Mouse (Mus musculus) neural tube, embryonic 11.5 days (tissue): ENCODE data around the gene Fyn. TPM values are rescaled to one million over a fixed set of nuclear protein-coding genes. Genes with fewer than 3 reads are reported as not detected.
A peak's percentile ranks its signal among the peaks of the same experiment; 100 is the strongest.

Experiments
- ATAC-seq: fragments of 200-750 bp; cut with Nextera tagmentation; 2 replicates; pipeline ENCODE4 v1.8.0; 2017; ENCODE audit warnings: moderate number of reproducible peaks, mild to moderate bottlenecking, moderate TSS enrichment, moderate library complexity; ENCODE audit not compliant: insufficient read depth, low FRiP score, low TSS enrichment
- DNase-seq: peaks from one replicate; pipeline ENCODE4 v3.0.0-alpha.2; 2015; ENCODE audit warnings: low spot score
- H3K27ac ChIP-seq: fragments of 300-500 bp; sonication (generic); 2 replicates; pipeline ENCODE4 v1.5.1; 2014; ENCODE audit warnings: low read depth, mild to moderate bottlenecking, low read length
- H3K27me3 ChIP-seq: fragments of 300-500 bp; sonication (generic); 2 replicates; pipeline ENCODE4 v1.6.1; 2014; ENCODE audit warnings: mild to moderate bottlenecking, low read length, mixed read lengths; ENCODE audit not compliant: control insufficient read depth, insufficient read depth
- H3K36me3 ChIP-seq: fragments of 300-500 bp; sonication (generic); 2 replicates; pipeline ENCODE4 v1.6.1; 2014; ENCODE audit warnings: mild to moderate bottlenecking, low read length, moderate library complexity, mixed read lengths; ENCODE audit not compliant: control insufficient read depth, insufficient read depth
- H3K4me1 ChIP-seq: fragments of 300-500 bp; sonication (generic); 2 replicates; pipeline ENCODE4 v1.6.1; 2014; ENCODE audit warnings: low read length, mixed read lengths; ENCODE audit not compliant: control insufficient read depth, insufficient read depth
- H3K4me2 ChIP-seq: fragments of 300-500 bp; sonication (generic); 2 replicates; pipeline ENCODE4 v1.6.1; 2014; ENCODE audit warnings: low read depth, mild to moderate bottlenecking, moderate library complexity
- H3K4me3 ChIP-seq: fragments of 300-500 bp; sonication (generic); 2 replicates; pipeline ENCODE4 v1.5.1; 2014; ENCODE audit warnings: low read depth, low read length
- H3K9ac ChIP-seq: fragments of 300-500 bp; sonication (generic); 2 replicates; pipeline ENCODE4 v1.6.1; 2014; ENCODE audit warnings: mild to moderate bottlenecking, low read length
- H3K9me3 ChIP-seq: fragments of 300-500 bp; sonication (generic); 2 replicates; pipeline ENCODE4 v1.6.1; 2016; ENCODE audit warnings: low read length; ENCODE audit not compliant: control insufficient read depth
- WGBS: fragments of 180-500 bp; shearing (Covaris S2); extraction: QIAGEN DNeasy Blood & Tissue Kit; methylation state at CpG from one replicate; pipeline ENCODE4 v1.1.7; 2014; 5-methylcytosine and 5-hydroxymethylcytosine counted together
- polyA plus RNA-seq: library from polyadenylated mRNA; unstranded; fragments of >200 nt; fragmentation: Nextera tagmentation; extraction: Ambion mirVana; gene quantifications from 2 replicates; pipeline ENCODE4 v1.2.1, GENCODE M21; 2014

Fyn gene
- polyA plus RNA-seq, 1 experiment from 2014 or later, result 66.0 TPM

DNA sequence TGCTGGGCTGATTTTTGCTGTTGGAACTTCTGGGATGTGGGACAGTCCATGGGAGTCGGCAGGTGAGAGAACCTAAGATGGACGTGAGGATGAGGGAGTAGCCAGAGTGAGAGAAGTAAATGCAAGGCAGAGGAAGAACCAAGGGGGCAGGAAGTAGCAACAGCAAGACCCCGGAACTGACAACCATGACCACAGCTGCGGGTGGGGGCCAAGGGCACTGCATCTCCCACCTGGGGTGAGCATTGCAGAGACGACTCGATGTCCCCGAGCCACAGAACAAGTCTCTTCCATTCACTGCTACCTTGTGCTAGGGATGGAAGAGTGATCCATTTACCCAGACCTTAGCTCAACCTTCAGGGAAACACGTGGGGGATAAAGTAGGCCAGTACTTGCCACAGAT is 146.3 kb downstream of the Fyn start:
- no peaks in the 10 kb centered on the region for H3K9me3 ChIP-seq
- H3K4me2 ChIP-seq, result no peak overlapping the region
- no peak overlapping the region for H3K4me3 ChIP-seq
- no peak overlapping the region for H3K9ac ChIP-seq
- peaks cover 18% of the 10 kb centered on the region for H3K4me1 ChIP-seq
- no peak for ATAC-seq
- no peak for DNase-seq
- 95% methylated on average over 8 of the region's 8 CpGs for WGBS
- peaks cover 12% of the 10 kb centered on the region for H3K36me3 ChIP-seq
- no peak overlapping the region for H3K27ac ChIP-seq
- H3K27me3 ChIP-seq, result no peaks in the 10 kb centered on the region

DNA sequence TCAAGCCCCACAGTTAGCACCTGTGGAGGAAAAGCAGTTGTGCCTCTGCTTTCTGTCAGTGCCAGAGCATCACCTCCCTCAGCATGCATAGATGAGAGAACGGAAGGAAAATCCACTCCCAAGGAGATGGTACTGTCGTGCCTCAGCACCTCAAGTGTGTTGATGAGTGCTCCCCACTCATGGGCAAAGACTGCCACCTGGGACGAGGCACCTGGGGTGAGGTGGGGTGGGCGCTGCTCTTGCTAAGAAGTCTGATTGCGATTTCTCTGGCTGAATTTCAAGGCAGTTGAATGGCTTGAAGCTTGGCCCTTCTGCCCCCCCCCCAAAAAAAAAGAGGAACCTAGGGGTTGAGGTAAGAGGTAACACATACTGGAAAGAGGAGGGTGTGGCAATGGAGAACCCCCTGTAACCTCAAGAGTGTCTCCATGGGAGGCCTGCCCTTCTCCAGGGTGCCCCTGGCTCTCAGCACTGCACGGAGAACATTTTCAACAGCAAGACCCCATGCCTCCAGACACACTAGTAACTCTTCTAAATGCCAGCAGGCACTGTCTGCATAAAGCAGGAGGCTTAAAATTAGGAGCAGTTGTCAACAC is 148.0 kb downstream of the Fyn start:
- no peak for DNase-seq
- no peak for ATAC-seq
- peaks cover 12% of the 10 kb centered on the region for H3K4me1 ChIP-seq
- H3K36me3 ChIP-seq, result peaks cover 12% of the 10 kb centered on the region
- 81% methylated on average over 6 of the region's 6 CpGs for WGBS
- no peak overlapping the region for H3K27ac ChIP-seq
- no peaks in the 10 kb centered on the region for H3K27me3 ChIP-seq
- no peak overlapping the region for H3K4me2 ChIP-seq
- no peaks in the 10 kb centered on the region for H3K9me3 ChIP-seq
- H3K4me3 ChIP-seq, result no peak overlapping the region
- H3K9ac ChIP-seq, result no peak overlapping the region

DNA sequence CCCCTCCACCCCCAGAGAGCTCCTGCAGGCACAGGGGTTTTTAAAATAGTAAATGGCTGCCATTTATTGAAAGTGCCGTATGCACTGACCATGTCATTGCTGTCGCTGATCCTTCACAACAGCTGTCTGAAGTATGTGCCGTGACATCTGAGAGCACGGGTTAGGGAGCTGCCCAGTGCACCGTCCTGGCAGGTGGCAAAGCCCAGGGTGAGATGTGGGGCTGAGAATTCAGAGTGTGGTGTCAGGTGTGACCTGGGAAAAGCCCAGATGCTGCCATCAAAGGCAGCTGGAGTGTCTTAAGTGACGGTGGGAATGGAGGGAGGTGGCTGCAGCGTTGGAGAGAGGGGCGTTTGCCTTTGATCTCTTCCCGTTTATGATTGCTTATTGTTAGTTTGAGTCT is 148.7 kb downstream of the Fyn start:
- Histone ChIP-seq H3K27ac (no peak overlapping the region; the same call in 1 of the 2 replicates), H3K9ac (no peak overlapping the region), H3K27me3 (no peaks in the 10 kb centered on the region), H3K4me3 (no peak overlapping the region), H3K9me3 (no peaks in the 10 kb centered on the region), H3K36me3 (peaks cover 12% of the 10 kb centered on the region), H3K4me2 (no peak overlapping the region), H3K4me1 (peaks cover 14% of the 10 kb centered on the region)
- DNase-seq (no peak), ATAC-seq (no peak)
- 14% methylated on average over 9 of the region's 9 CpGs for WGBS

DNA sequence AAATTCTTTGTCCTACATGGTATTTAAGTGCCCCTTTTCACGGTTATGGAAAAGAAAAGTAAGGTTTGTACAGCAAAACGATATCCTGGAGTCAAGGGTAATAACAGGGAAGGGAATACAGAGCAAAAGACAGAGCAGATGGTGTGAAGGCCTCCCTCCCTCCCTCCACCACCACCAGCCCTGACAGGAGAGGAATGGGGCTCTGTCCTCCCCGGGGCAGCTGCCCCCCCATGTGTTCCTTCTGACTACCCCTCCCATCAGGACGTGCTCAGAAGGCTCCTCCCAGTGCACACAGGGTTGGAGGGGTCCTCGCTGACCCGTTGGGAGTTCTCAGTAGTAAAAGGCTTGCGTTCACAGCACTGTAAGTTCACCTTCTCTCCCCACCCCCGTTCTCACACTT is 149.6 kb downstream of the Fyn start:
- Histone ChIP-seq H3K27me3 (no peaks in the 10 kb centered on the region), H3K4me2 (no peak overlapping the region), H3K9me3 (no peaks in the 10 kb centered on the region), H3K4me1 (peaks cover 14% of the 10 kb centered on the region), H3K27ac (peak overlapping the region; percentile 46; the same call in 1 of the 2 replicates), H3K9ac (no peak overlapping the region), H3K36me3 (peaks cover 12% of the 10 kb centered on the region), H3K4me3 (no peak overlapping the region)
- DNase-seq (peak; percentile 34), ATAC-seq (no peak)
- 38% methylated on average over 8 of the region's 8 CpGs for WGBS

DNA sequence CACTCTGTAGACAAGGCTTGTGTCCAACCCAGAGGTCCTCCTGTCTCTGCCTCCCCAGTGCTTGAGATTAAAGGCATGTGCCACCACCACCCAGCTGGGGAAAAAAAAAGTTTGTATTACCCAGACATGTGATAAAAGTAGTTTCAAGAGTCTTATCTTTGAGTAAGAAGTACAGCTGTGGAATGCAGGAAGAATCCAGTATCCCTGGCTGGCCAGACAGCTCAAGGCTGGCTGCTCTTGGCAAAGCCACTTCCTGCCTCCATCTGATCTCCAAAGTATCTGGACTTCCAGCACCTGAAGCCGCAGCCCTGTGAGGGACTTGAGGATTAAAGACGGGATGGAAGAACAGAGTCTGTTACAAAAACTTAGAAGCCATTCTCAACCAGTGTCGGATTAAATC is 150.2 kb downstream of the Fyn start:
- ATAC-seq (no peak), DNase-seq (no peak)
- H3K27ac ChIP-seq, result no peak overlapping the region
- 83% methylated on average over 3 of the region's 3 CpGs for WGBS
- peaks cover 14% of the 10 kb centered on the region for H3K4me1 ChIP-seq
- H3K27me3 ChIP-seq, result no peaks in the 10 kb centered on the region
- H3K4me2 ChIP-seq, result no peak overlapping the region
- H3K9me3 ChIP-seq, result no peaks in the 10 kb centered on the region
- no peak overlapping the region for H3K9ac ChIP-seq
- peaks cover 12% of the 10 kb centered on the region for H3K36me3 ChIP-seq
- no peak overlapping the region for H3K4me3 ChIP-seq

DNA sequence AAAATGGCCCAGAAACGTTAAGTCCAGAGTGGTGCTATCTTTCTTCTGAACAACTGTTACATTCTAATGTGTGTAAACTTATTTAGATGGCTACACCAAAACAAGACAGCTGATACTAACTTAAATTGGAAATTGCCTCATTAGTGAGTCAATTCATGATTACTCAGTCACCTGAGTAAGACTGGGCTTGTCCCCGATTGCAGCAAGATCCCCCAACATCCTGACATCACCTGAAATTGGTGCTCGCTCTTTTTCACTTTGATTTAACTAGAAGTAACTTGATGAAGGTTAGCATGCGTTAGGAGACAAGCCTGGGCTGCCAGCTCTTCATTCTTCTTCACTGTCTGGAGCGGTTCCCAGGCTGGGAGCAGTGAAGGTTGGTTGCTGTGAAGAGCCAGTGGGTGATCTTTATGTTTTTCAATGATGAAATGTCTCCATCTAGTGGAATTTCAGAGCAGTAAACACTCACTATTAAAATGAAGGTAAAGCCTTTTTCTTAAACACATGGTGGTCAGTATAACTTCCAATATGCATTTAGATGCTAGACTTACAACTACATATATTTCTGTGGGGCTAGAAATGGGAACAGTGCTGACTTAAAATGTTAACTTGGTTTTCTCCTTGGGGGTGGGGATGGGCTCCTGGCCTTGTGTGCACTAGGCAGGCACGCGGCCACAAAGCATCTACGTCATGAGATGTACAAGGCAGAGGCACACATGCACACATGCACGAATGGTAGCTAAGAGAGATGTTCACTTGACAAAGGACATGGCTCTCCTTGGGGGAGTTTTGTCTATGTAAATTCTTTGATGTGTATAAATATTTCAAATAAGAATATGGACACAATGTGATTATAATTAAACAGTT is 151.7 kb downstream of the Fyn start:
- Histone ChIP-seq H3K4me3 (no peak overlapping the region), H3K4me1 (peaks cover 14% of the 10 kb centered on the region), H3K36me3 (peaks cover 7% of the 10 kb centered on the region), H3K9me3 (no peaks in the 10 kb centered on the region), H3K9ac (no peak overlapping the region), H3K4me2 (no peak overlapping the region), H3K27ac (no peak overlapping the region), H3K27me3 (no peaks in the 10 kb centered on the region)
- WGBS, result 59% methylated on average over 9 of the region's 9 CpGs
- ATAC-seq, result peak; percentile 64
- DNase-seq, result peak; percentile 67

DNA sequence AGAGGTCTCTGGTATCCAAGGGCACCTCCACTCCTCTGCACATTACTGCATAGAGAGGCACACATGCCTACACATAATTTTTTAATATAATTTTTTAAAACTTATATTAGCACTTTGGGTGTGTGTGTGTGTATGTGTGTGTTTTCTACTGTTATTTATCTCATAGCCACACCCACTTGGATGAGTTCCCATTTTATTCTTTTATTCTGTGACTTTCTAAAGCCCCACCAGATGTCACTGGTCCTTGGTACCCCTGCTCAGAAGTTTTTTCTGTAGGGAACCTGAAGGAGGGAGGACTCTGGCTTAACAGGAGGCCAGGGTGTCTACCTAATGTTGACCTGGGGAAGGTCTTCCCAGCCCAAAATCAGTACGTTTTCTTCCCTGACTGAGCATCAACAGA is 152.7 kb downstream of the Fyn start:
- H3K27ac ChIP-seq, result no peak overlapping the region
- no peak overlapping the region for H3K4me3 ChIP-seq
- H3K27me3 ChIP-seq, result no peaks in the 10 kb centered on the region
- no peak overlapping the region for H3K9ac ChIP-seq
- DNase-seq (no peak), ATAC-seq (0 out of 2 replicates have a peak, but pooled peaks have one; percentile 32)
- peaks cover 14% of the 10 kb centered on the region for H3K4me1 ChIP-seq
- H3K4me2 ChIP-seq, result no peak overlapping the region
- no peaks in the 10 kb centered on the region for H3K9me3 ChIP-seq
- 88% methylated on average over 1 of the region's 1 CpGs for WGBS
- H3K36me3 ChIP-seq, result no peaks in the 10 kb centered on the region

DNA sequence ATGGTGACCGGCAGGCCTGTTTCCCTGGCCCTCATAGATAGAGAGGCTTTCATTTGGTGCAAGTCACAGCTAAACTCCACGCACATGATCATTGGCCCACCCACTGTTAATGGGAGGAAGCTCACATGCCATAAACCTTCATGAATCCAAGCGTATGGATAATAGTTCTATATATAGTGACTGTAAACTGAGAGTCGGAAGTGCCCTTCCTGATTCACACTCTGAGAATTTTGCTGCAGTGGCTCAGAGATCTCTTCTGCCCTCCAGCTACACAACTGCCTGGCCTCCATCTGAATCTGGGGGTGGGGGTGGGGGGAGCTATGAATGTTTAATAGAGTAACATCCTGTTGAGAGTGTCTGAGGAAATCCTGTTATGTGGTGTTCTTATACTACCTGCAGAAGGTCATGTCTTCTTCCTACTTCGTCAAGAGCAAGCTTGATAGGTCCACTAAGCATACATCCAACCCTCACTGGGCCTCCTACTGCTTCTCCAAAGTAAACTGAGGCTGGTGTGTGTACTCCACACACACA is 153.3 kb downstream of the Fyn start:
- H3K4me1 ChIP-seq, result peaks cover 12% of the 10 kb centered on the region
- H3K9ac ChIP-seq, result no peak overlapping the region
- H3K27me3 ChIP-seq, result no peaks in the 10 kb centered on the region
- H3K27ac ChIP-seq, result no peak overlapping the region
- no peak overlapping the region for H3K4me2 ChIP-seq
- no peak for ATAC-seq
- no peaks in the 10 kb centered on the region for H3K9me3 ChIP-seq
- DNase-seq, result no peak
- no peaks in the 10 kb centered on the region for H3K36me3 ChIP-seq
- WGBS, result 80% methylated on average over 5 of the region's 5 CpGs
- no peak overlapping the region for H3K4me3 ChIP-seq
